Mouse (Mus musculus): ENCODE results near the gene Tpk1.

DNA sequence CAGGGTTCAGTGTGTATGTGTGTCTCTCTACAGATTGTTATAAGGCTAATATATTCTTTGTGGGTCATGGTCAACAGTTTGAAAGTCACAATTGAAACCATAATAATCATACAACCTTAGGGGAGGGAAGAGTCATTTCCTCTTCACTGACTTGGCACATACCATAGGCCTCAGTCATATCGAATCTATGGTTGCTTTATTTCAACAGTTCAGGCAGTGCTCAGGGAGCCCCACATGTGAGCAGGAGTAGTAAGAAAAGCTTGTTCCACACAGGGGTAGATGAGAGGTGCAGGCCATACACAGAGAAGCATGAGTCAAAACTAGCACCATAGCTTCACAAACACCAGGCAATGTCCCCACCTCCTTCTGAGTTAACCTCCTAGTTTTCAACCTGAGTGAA, 323.1 kb downstream of the Tpk1 start:
- TF ChIP-seq EP300 (IDR thresholded peaks at IDR 0.05; ENCODE audit: low read depth in 1 of 2, low read length in 2 of 2) (no peak), NELFE (IDR thresholded peaks at IDR 0.05; ENCODE audit: low read depth, low read length) (no peak)
